ENCODE assay signal across 25 mouse cellular contexts in genomic region chr10:112614226-112614625, GRCm38 (mm10).
"Had no signal": no experiment of that assay in that cellular context is flagged by ENCODE, and none has a peak within 500 bp of the region (broad histone marks: within the 10 kb centered on the region; RNA-seq: fewer than 3 reads in every experiment).

No protein-coding gene starts in this region.

- H3K4me1 ChIP-seq: heart, embryonic 10.5 days; heart, embryonic 12.5 days; hindbrain, embryonic 13.5 days; hindbrain, embryonic 15.5 days; kidney, embryonic 15.5 days; limb, embryonic 10.5 days; limb, embryonic 12.5 days; liver, embryonic 13.5 days; liver, embryonic 15.5 days had no signal

- H3K27ac ChIP-seq: heart, embryonic 10.5 days; hindbrain, embryonic 13.5 days; hindbrain, embryonic 15.5 days; hindbrain, postnatal 0 days; kidney, embryonic 15.5 days; kidney, postnatal 0 days; layer of hippocampus, adult 2 months; left cerebral cortex, adult 2 months; limb, embryonic 10.5 days; limb, embryonic 12.5 days; liver, embryonic 13.5 days; liver, embryonic 15.5 days had no signal

- H3K9me3 ChIP-seq: heart, embryonic 10.5 days; heart, embryonic 12.5 days; hindbrain, embryonic 13.5 days; hindbrain, embryonic 15.5 days; kidney, embryonic 15.5 days; limb, embryonic 10.5 days; limb, embryonic 12.5 days; liver, embryonic 13.5 days; liver, embryonic 15.5 days had no signal

- ATAC-seq: hindbrain, postnatal 0 days; intestine, embryonic 16.5 days had no signal

- H3K4me2 ChIP-seq: heart, embryonic 12.5 days; hindbrain, embryonic 13.5 days; hindbrain, embryonic 15.5 days; kidney, embryonic 15.5 days; limb, embryonic 12.5 days; liver, embryonic 11.5 days; liver, embryonic 13.5 days; liver, embryonic 15.5 days had no signal

- H3K4me3 ChIP-seq: heart, embryonic 10.5 days; heart, embryonic 12.5 days; hindbrain, embryonic 13.5 days; hindbrain, embryonic 15.5 days; kidney, embryonic 15.5 days; layer of hippocampus, adult 2 months; left cerebral cortex, adult 2 months; limb, embryonic 10.5 days; limb, embryonic 12.5 days; liver, embryonic 13.5 days; liver, embryonic 15.5 days had no signal

- DNase-seq: gastrocnemius, postnatal 14 days; heart, adult 18-20 months; heart, postnatal 14 days; heart, postnatal 36 days; kidney, adult 11 months; kidney, adult 2 months; kidney, adult 9 months; kidney, postnatal 14 days; kidney, postnatal 36 days; liver; liver, embryonic 13.5 days had no signal

- H3K36me3 ChIP-seq: heart, embryonic 10.5 days; heart, embryonic 12.5 days; hindbrain, embryonic 13.5 days; hindbrain, embryonic 15.5 days; kidney, embryonic 15.5 days; limb, embryonic 10.5 days; limb, embryonic 12.5 days; liver, embryonic 13.5 days; liver, embryonic 15.5 days had no signal

- H3K9ac ChIP-seq: heart, embryonic 12.5 days; hindbrain, embryonic 13.5 days; hindbrain, embryonic 15.5 days; kidney, embryonic 15.5 days; limb, embryonic 12.5 days; liver, embryonic 13.5 days; liver, embryonic 15.5 days had no signal

- H3K27me3 ChIP-seq: heart, embryonic 12.5 days; hindbrain, embryonic 13.5 days; hindbrain, embryonic 15.5 days; kidney, embryonic 15.5 days; limb, embryonic 12.5 days; liver, embryonic 13.5 days; liver, embryonic 15.5 days had no signal
